Mouse (Mus musculus): Measurements from ENCODE around the gene Olfr354.

DNA sequence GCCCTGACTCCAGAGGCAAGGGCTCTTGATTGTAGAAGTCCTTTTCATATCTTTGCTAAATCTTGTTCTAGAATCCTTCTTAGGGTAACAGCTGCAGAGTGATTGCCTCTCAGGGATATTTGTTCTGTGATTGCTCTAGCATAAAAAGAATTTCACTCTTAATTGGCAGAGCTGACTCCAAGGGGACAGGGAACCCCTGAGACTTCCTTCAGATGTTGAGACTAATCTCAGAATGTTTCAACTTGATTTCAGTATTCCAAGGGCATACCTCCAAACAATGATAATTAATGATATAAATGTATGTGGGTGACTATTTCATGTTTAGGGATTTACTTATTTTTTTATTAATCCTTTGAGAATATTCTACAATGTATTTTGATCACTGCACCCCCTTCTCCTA is 23.3 kb downstream of the Olfr354 start, which contains the start of gene Olfr355:
- TF ChIP-seq CTCF (IDR thresholded peaks at IDR 0.05; ENCODE audit: control insufficient read depth, insufficient read depth, insufficient replicate concordance, low read depth, low read length) (no peak), POLR2A (IDR thresholded peaks at IDR 0.05; ENCODE audit: control insufficient read depth, low read depth, low read length) (no peak)

Measured in testis, adult 2 months (tissue).